Mouse (Mus musculus): ENCODE measurements around the gene Rcc2. TPM values are rescaled to one million over a fixed set of nuclear protein-coding genes. Genes with fewer than 3 reads are reported as not detected.

The Rcc2 gene
- polyA plus RNA-seq (2012; rRNA removed) = 23.0 and 26.5 TPM in 2 replicates

DNA sequence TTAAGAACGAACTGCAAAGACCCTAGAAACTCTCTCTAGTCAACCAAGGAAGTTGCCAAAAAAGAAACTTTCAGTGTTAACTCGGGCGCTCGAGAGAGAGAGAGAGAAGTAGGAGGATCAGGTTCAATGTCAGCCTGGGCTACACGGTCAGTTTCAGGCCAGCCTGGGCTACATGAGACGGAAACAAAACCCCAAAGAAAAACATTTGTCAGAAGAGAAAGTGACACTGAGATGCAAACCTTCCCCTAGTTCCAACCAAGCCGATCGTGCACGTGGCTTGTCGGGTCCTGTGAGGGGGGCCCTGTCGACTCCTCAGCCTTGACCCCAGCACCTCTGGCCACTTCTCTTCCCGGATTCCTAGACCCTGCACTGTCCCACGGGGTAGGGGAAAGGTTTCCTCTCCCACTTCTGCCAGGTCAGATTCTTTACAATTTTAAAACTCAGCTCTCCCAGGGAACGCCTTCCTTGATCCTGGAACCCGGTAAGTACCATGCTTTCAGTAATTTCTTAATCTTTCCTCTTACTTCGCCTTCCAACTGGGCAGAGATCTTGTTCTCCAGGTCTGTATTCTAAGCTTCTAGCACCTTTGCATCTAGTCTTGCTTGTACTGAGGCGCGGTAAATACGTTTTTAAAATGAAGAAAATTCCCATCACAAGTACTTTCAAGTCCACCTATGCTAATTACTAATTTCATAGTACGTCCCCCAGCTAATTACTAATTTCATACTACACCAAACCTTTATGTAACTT lies at the start of gene Rcc2:
Gene Rcc2 (plus strand): TSS at position 273 of the 750 bp plus-strand sequence.

DNA sequence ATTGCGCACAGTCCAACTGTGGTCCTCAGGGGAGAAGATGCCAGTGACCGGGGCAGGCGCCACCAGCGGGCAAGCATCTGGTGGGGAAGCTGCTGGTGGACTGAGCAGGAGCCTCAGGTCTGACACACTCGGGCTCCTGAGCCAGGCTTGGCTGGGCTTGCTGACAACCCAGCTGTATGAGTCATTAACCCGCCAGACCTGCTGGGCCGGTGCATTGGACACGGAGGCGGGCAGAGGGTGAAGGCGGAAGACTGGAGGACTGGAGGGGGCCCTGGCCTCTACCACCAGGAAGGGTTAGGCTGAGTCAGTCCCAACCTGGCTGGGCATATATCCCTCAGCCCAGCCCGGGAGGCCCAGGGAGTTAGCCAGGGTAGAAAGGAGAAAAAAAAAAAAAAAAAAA lies 34.6 kb upstream of the Rcc2 start, which contains the start of gene Arhgef10l:
Gene Arhgef10l (minus strand): TSS at position 253 of the 400 bp plus-strand sequence.

DNA sequence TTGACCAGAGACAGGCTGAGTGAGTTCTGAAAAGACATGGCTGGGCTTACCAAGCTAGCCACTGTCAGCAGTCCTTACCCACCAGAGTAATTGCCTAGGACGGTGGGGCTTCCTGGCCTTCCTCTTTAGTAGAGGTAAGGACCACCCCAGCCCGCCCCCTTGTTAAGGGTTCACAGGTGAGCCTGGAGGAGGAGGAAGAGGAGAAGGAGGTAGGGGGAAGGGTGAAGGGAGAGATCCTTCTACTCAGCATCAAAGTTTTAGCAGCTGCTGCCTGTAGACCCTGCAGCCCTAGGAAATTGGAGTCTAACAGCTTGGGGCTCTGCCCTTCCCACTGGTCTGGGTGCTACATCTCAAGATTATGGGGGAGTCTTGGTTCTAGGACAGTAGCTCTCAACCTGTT lies 42.2 kb downstream of the Rcc2 start, which contains the start of gene Padi6:
Gene Padi6 (minus strand): TSS at position 101 of the 400 bp plus-strand sequence.

Other genes starting within 250 kb of the Rcc2 start
- 7.3 and 8.3 TPM in 2 replicates for gene Arhgef10l, start 34.5 kb upstream of the Rcc2 start, polyA plus RNA-seq (2012; rRNA removed)
- not detected in 2 replicates for gene Padi6, start 42.1 kb downstream of the Rcc2 start, polyA plus RNA-seq (2012; rRNA removed)
- gene Padi4, start 73.7 kb downstream of the Rcc2 start, polyA plus RNA-seq (2012; rRNA removed) = 7.8 and 9.7 TPM in 2 replicates
- 0.09 and 0.11 TPM in 2 replicates for gene Padi3, start 110.1 kb downstream of the Rcc2 start, polyA plus RNA-seq (2012; rRNA removed)
- gene Padi1, start 145.2 kb downstream of the Rcc2 start, polyA plus RNA-seq (2012; rRNA removed) = 0.01 and 0.04 TPM in 2 replicates
- 0.66 TPM in 2 replicates for gene Padi2, start 205.8 kb downstream of the Rcc2 start, polyA plus RNA-seq (2012; rRNA removed)

Data from liver, embryonic 18 days (tissue).